Mouse (Mus musculus) stomach, embryonic 15.5 days (tissue): ENCODE measurements around the gene Mnt. TPM values are rescaled to one million over a fixed set of nuclear protein-coding genes. Genes with fewer than 3 reads are reported as not detected.
"Not testable (repeated sequence)": the region's sequence is repeated elsewhere in the genome, so short reads cannot be mapped to it uniquely, and the experiment has no call there.

Experiments used
- ATAC-seq: fragments of 200-750 bp; cut with Nextera tagmentation; 2 replicates; pipeline ENCODE4 v1.8.0; 2017; ENCODE audit warnings: low read depth, moderate number of reproducible peaks, moderate TSS enrichment; ENCODE audit not compliant: insufficient read depth, low FRiP score
- H3K27ac ChIP-seq: fragments of 300-500 bp; sonication (generic); 2 replicates; pipeline ENCODE4 v1.5.1; 2015; ENCODE audit warnings: mild to moderate bottlenecking, inconsistent platforms
- H3K27me3 ChIP-seq: fragments of 300-500 bp; sonication (generic); replicated peaks from 2 replicates; pipeline ENCODE4 v1.6.1; 2015; ENCODE audit warnings: inconsistent platforms
- H3K36me3 ChIP-seq: fragments of 300-500 bp; sonication (generic); 2 replicates; pipeline ENCODE4 v1.6.1; 2015; ENCODE audit warnings: inconsistent platforms
- H3K4me1 ChIP-seq: fragments of 300-500 bp; sonication (generic); 2 replicates; pipeline ENCODE4 v1.6.1; 2015; ENCODE audit warnings: inconsistent platforms
- H3K4me2 ChIP-seq: fragments of 300-500 bp; sonication (generic); 2 replicates; pipeline ENCODE4 v1.6.1; 2015; ENCODE audit warnings: mild to moderate bottlenecking, inconsistent platforms
- H3K4me3 ChIP-seq: fragments of 300-500 bp; sonication (generic); replicated peaks from 2 replicates; pipeline ENCODE4 v1.5.1; 2015; ENCODE audit warnings: inconsistent platforms
- H3K9ac ChIP-seq: fragments of 300-500 bp; sonication (generic); 2 replicates; pipeline ENCODE4 v1.6.1; 2015; ENCODE audit warnings: inconsistent platforms
- H3K9me3 ChIP-seq: fragments of 300-500 bp; sonication (generic); 2 replicates; pipeline ENCODE4 v1.6.1; 2016; ENCODE audit warnings: inconsistent platforms
- WGBS: fragments of 180-500 bp; shearing (Covaris S2); methylation state at CpG from one replicate; pipeline ENCODE4 v1.1.7; 2015; 5-methylcytosine and 5-hydroxymethylcytosine counted together
- polyA plus RNA-seq: library from polyadenylated mRNA; unstranded; fragments of >200 nt; fragmentation: Nextera tagmentation; extraction: Ambion mirVana; gene quantifications from 2 replicates; pipeline ENCODE4 v1.2.1, GENCODE M21; 2015

Gene Mnt
- polyA plus RNA-seq: 3.9 and 4.5 TPM in 2 replicates

DNA sequence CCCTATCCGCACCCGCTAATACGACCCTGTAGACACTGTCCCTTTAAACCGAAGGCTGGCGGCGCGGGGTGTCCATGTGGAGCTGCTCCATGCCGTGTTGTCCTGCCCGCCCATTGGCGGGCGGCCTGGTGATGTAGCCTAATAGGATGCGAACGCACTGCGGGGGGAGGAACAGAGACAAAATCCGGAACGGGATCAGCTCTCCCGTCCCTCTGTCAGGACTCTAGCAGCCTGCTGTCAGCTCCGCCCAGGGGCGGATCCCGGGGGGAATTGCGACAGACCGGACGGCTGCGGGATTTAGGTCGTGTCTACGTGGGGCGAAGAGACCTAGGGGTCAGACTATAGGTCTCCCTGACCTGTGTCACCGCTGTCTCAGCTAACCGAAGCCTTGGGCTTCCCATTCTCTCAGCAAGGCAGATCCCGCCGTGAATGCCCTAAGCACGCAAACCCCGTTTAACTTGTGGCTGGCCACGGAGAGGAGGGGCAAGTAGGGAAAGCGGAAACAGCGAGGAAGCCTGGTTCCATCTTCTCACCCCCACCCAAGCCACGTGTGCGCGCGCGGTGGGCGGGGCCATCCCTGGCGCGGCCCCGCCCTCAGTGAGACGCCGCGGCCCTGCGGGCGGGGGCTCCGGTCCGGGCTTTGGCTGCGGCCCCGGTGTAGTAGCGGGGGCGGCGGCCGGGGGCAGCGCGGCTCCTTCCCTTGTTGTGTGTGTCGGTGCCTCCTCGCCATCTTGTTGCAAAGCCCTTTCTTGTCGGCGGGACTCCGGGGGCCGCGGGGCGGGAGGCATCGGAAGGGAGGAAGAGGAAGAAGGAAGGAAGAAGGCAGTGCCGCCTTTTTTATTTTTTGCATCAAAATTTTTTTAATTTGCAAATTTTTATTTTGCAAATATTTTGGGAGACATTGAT is at the start of gene Mnt:
Mnt (plus strand) TSS at position 665 of the 906 bp plus-strand sequence.
- peak within 1 kb of the TSS; percentile 52 for H3K9ac ChIP-seq

DNA sequence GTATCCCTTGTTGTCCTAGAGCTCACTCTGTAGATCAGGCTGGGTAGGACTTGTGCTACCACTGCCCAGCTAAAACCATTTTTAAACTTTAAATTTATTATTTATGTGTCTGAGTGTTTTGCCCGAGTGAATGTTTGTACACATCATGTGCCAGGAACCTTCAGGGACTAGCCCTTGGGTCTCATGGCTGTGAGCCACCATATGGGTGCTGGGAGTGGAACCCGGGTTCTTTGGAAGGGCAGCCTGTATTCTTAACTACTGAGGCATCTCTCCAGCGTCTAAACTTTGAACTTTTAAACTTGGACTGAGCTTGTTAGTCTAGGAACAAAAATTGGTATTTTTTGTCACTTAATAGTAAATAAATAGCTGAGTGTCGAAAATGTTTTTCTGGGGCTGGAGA is 37.8 kb upstream of the Mnt start:
- 88% methylated on average over 4 of the region's 4 CpGs for WGBS
- peaks cover 20% of the 10 kb centered on the region for H3K36me3 ChIP-seq
- no peak overlapping the region for H3K27ac ChIP-seq
- H3K4me3 ChIP-seq: no peak overlapping the region
- H3K27me3 ChIP-seq: no peaks in the 10 kb centered on the region
- H3K9me3 ChIP-seq: no peaks in the 10 kb centered on the region
- H3K9ac ChIP-seq: no peak overlapping the region
- ATAC-seq: no peak
- no peak overlapping the region for H3K4me2 ChIP-seq
- H3K4me1 ChIP-seq: no peaks in the 10 kb centered on the region

More for the DNA sequence above, at the start of gene Mnt:
- under 1% methylated on average over 70 of the region's 70 CpGs for WGBS
- H3K27me3 ChIP-seq: no peaks in the 10 kb centered on the region; the same call in 1 of the 2 replicates
- peak within 1 kb of the TSS; percentile 98 for H3K27ac ChIP-seq
- no peaks in the 10 kb centered on the region for H3K9me3 ChIP-seq
- H3K4me2 ChIP-seq: peak within 1 kb of the TSS; percentile 86
- peaks cover 38% of the 10 kb centered on the region for H3K4me1 ChIP-seq
- ATAC-seq: peak; percentile 82
- H3K36me3 ChIP-seq: no peaks in the 10 kb centered on the region
- H3K4me3 ChIP-seq: peak within 1 kb of the TSS; percentile 72

DNA sequence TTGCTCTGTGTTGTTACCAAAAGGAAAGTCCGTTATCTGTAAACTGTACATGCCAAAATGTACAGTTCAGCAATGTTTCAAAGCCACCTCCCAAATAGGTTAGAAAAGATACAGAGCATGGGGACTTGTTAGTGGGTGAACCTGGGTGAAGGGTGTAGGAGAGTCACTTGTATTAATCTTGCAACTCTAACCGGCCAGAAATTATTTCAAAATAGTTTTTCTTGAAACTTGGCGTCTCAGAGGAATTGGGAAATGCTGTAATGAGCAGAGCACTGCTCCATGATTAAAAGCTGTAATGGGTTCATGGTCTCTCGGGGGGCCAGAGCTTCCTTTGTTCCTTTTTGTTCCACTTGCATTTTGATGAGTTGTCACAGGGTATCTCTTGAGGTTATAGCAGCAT is 30.1 kb upstream of the Mnt start:
- no peak overlapping the region for H3K9ac ChIP-seq
- no peaks in the 10 kb centered on the region for H3K4me1 ChIP-seq
- no peak overlapping the region for H3K27ac ChIP-seq
- no peak overlapping the region for H3K4me3 ChIP-seq
- H3K27me3 ChIP-seq: no peaks in the 10 kb centered on the region
- no peak for ATAC-seq
- peaks cover 26% of the 10 kb centered on the region; the same call in 1 of the 2 replicates for H3K36me3 ChIP-seq
- no peaks in the 10 kb centered on the region for H3K9me3 ChIP-seq
- H3K4me2 ChIP-seq: no peak overlapping the region
- 81% methylated on average over 4 of the region's 4 CpGs for WGBS

GRCm38 (mm10) chr11:74804081-74804627 is 26.6 kb upstream of the Mnt start:
- Histone ChIP-seq H3K4me3 (no peak overlapping the region), H3K9ac (no peak overlapping the region), H3K4me2 (no peak overlapping the region), H3K36me3 (peaks cover 27% of the 10 kb centered on the region), H3K27ac (no peak overlapping the region), H3K9me3 (no peaks in the 10 kb centered on the region), H3K27me3 (no peaks in the 10 kb centered on the region), H3K4me1 (no peaks in the 10 kb centered on the region)
- no peak for ATAC-seq
- 71% methylated on average over 3 of the region's 3 CpGs for WGBS

DNA sequence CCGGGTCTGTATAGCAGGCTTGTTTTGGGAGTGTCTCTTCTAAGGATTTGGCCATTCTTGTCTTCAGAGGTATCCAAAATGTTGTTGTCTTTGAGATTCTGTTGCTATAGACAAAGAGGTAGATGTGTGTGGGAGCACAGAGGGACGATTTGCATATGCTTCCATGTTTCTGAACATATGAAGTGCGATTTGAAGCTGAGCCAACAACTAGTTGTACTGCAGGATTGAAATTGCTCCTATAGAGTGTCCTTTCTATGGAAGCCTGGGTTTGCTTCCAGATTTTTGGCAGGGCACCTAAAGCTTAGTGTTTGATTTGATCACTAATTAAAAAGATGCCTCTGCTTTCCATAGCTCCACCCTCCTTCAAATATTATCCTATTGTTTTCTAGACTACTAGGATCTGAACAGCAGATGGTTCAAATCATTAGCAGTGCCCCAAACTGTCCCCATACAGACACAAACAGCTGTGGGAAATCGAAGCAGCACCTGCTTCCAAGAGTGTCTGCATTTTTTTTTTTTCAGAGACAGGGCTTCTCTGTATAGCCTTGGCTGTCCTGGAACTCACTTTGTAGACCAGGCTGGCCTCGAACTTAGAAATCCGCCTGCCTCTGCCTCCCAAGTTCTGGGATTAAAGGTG is 23.4 kb upstream of the Mnt start:
- H3K9ac ChIP-seq: no peak overlapping the region
- H3K4me2 ChIP-seq: no peak overlapping the region
- H3K4me3 ChIP-seq: no peak overlapping the region
- no peaks in the 10 kb centered on the region for H3K4me1 ChIP-seq
- H3K27ac ChIP-seq: no peak overlapping the region
- no peaks in the 10 kb centered on the region for H3K9me3 ChIP-seq
- no peaks in the 10 kb centered on the region for H3K27me3 ChIP-seq
- 87% methylated on average over 6 of the region's 6 CpGs for WGBS
- H3K36me3 ChIP-seq: peaks cover 23% of the 10 kb centered on the region
- no peak for ATAC-seq

- H3K4me2 ChIP-seq: no peak overlapping the region
- no peak for ATAC-seq
- peaks cover 23% of the 10 kb centered on the region for H3K36me3 ChIP-seq
- no peak overlapping the region for H3K4me3 ChIP-seq
- 92% methylated on average over 6 of the region's 6 CpGs for WGBS
- H3K4me1 ChIP-seq: no peaks in the 10 kb centered on the region
- H3K27me3 ChIP-seq: no peaks in the 10 kb centered on the region
- no peak overlapping the region for H3K27ac ChIP-seq
- no peaks in the 10 kb centered on the region for H3K9me3 ChIP-seq
- no peak overlapping the region for H3K9ac ChIP-seq
These were observed 22.4 kb upstream of the Mnt start for GRCm38 (mm10) chr11:74808251-74808853.

- Histone ChIP-seq H3K9ac (no peak overlapping the region), H3K4me1 (no peaks in the 10 kb centered on the region), H3K9me3 (no peaks in the 10 kb centered on the region), H3K36me3 (peaks cover 17% of the 10 kb centered on the region), H3K27ac (no peak overlapping the region), H3K27me3 (no peaks in the 10 kb centered on the region), H3K4me2 (no peak overlapping the region), H3K4me3 (no peak overlapping the region)
- ATAC-seq: no peak
These were observed 20.6 kb upstream of the Mnt start for GRCm38 (mm10) chr11:74810134-74810533.

DNA sequence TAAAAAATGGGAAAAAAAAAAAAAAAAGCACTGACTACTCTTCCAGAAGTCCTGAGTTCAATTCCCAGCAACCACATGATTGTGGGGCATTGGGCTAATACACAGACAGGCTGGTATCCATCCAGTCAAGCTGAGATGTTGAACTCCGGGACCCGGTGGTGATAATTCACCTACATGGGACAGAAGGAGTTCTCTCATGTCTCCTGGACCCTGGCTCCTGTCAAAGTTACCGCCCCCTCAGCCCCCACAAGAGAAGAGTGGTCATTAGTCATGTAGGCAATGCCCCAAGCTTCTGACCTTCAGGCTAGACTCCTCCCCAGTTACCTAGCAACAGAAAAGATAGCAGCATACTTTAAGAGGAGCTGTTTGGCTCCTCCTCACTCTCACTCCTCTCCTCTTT is 19.7 kb upstream of the Mnt start:
- H3K4me2 ChIP-seq, ATAC-seq, H3K27me3 ChIP-seq, H3K4me3 ChIP-seq, H3K4me1 ChIP-seq, H3K27ac ChIP-seq, H3K9ac ChIP-seq, H3K9me3 ChIP-seq: not testable (repeated sequence)
- peaks cover 17% of the 10 kb centered on the region for H3K36me3 ChIP-seq
- 48% methylated on average over 3 of the region's 3 CpGs for WGBS

DNA sequence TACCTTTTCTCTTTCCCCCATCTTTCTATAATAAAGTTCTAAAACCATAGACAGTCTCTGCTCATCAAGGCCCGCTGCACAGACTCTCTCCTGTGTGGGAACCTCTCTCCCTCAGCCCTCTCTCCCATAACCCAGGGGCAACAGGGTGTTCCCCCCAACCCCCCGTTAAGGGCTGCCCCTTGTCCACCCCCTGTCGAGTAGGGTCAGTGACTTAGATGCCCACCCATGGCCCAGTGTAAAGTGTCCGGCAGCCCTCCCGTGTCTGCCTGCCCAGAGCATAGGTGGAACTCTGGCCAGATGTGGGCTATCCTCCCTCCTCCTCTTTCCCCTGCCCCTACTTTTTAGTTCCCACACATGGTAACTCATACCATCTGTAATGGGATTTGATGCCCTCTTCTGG is 19.2 kb upstream of the Mnt start:
- Histone ChIP-seq H3K4me2 (no peak overlapping the region), H3K4me1 (no peaks in the 10 kb centered on the region), H3K27me3 (no peaks in the 10 kb centered on the region), H3K27ac (no peak overlapping the region), H3K9me3 (no peaks in the 10 kb centered on the region), H3K36me3 (peaks cover 15% of the 10 kb centered on the region), H3K9ac (no peak overlapping the region), H3K4me3 (no peak overlapping the region)
- ATAC-seq: no peak
- 43% methylated on average over 5 of the region's 5 CpGs for WGBS

DNA sequence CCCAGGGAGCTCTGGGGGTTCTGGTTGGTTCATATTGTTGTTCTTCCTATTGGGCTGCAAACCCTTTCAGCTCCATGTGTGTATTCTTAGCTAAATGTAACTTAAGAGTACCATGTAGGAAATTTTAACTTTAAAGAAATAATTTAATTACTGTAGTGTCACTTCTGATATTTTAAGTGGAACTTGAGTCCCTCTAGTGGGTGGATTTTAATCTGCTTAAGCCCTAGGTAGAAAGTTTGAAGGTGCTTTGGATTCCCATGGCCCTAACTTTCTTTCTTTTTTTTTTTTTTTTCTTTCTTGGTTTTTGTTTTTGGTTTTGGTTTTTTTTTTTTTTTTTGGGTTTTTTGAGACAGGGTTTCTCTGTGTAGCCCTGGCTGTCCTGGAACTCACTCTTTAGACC is 14.9 kb upstream of the Mnt start:
- Histone ChIP-seq H3K36me3 (peaks cover 8% of the 10 kb centered on the region; the same call in 1 of the 2 replicates), H3K9ac (no peak overlapping the region)

DNA sequence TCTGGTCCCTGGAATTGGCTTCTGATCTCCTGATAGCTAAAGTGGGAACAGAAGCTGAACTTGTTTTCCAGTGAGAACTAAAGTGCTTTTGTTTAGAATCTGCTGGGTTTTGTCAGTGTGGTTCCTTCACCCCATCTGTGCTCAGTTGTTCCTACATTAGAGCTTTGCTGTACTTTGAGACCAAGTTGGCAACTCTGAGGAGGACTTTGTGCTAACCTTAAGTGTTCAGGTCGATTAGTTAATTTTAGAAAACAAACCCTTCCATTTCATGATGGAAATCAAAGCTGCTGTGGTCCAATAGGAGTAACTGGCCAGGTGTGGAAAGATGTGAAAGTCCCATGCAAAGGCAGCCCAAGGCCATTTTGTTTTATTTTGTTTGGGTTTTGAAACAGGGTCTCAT is 9.8 kb upstream of the Mnt start:
- H3K27me3 ChIP-seq: no peaks in the 10 kb centered on the region
- H3K36me3 ChIP-seq: peaks cover 8% of the 10 kb centered on the region; the same call in 1 of the 2 replicates
- WGBS: 65% methylated on average over 1 of the region's 1 CpGs
- H3K9ac ChIP-seq: no peak overlapping the region
- ATAC-seq: no peak
- 0 out of 2 replicates have a peak, but pooled peaks cover 1% of the 10 kb centered on the region for H3K4me1 ChIP-seq
- no peak overlapping the region for H3K27ac ChIP-seq
- no peak overlapping the region for H3K4me3 ChIP-seq
- no peaks in the 10 kb centered on the region for H3K9me3 ChIP-seq
- no peak overlapping the region for H3K4me2 ChIP-seq

More for the DNA sequence above, 14.9 kb upstream of the Mnt start:
- Histone ChIP-seq H3K27me3 (no peaks in the 10 kb centered on the region), H3K4me3 (no peak overlapping the region), H3K9me3 (no peaks in the 10 kb centered on the region), H3K27ac (no peak overlapping the region), H3K4me2 (no peak overlapping the region), H3K4me1 (no peaks in the 10 kb centered on the region)
- ATAC-seq: no peak

DNA sequence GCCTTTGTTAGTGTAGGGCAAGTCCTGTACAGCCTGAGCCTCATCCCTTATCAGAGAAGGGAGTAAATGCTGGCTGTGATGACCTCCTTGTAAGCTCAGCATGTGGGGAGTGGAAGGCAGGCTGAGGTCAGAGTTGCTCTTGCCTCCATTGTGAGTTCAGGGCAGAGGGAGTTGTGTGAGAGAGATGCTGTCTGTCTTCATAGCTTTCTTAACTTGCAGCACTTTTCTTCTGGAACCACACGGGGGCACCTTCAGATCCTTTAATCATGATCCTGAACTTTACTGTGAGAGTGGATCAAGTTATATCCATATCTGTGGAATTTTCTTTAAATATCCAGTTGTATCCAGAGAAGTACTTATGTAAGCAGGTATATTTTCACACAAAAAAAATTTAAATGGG is 9.3 kb upstream of the Mnt start:
- H3K27me3 ChIP-seq: no peaks in the 10 kb centered on the region
- H3K4me2 ChIP-seq: no peak overlapping the region
- WGBS: 29% methylated on average over 1 of the region's 1 CpGs
- H3K36me3 ChIP-seq: peaks cover 8% of the 10 kb centered on the region; the same call in 1 of the 2 replicates
- no peak for ATAC-seq
- no peak overlapping the region for H3K9ac ChIP-seq
- H3K9me3 ChIP-seq: no peaks in the 10 kb centered on the region
- no peak overlapping the region for H3K4me3 ChIP-seq
- 0 out of 2 replicates have a peak, but pooled peaks cover 5% of the 10 kb centered on the region for H3K4me1 ChIP-seq
- no peak overlapping the region for H3K27ac ChIP-seq
